20 mouse cellular contexts compared by ENCODE assay signal in genomic region chr7:92959758-92960157, GRCm38 (mm10).
DNase-seq lines count a peak whose midpoint lies in the region; ATAC-seq and TF ChIP-seq lines count a peak whose summit lies in the region.
"Had no signal": no experiment of that assay in that cellular context is flagged by ENCODE, and none has a peak within 500 bp of the region (broad histone marks: within the 10 kb centered on the region; RNA-seq: fewer than 3 reads in every experiment).

No protein-coding gene starts in this region.

- no peaks in the 10 kb centered on the region for H3K9me3 ChIP-seq in heart, embryonic 11.5 days (replicated peaks; ENCODE audit: control insufficient read depth, low read length)
- H3K9me3 ChIP-seq in lung, postnatal 0 days (ENCODE audit: low read length) = no peaks in the 10 kb centered on the region
- H3K9me3 ChIP-seq in forebrain, embryonic 16.5 days (ENCODE audit: control insufficient read depth, low read length) = no peaks in the 10 kb centered on the region
- H3K9me3 ChIP-seq: embryonic facial prominence, embryonic 13.5 days; forebrain, embryonic 12.5 days; heart, embryonic 13.5 days; hindbrain, embryonic 15.5 days had no signal

- H3K4me3 ChIP-seq in heart, embryonic 11.5 days (ENCODE audit: low read depth, low read length) = no peak overlapping the region
- H3K4me3 ChIP-seq in lung, postnatal 0 days (ENCODE audit: low read depth, low read length) = no peak overlapping the region
- H3K4me3 ChIP-seq in forebrain, embryonic 16.5 days (replicated peaks; ENCODE audit: low read length) = no peak overlapping the region
- H3K4me3 ChIP-seq: embryonic facial prominence, embryonic 13.5 days; forebrain, embryonic 12.5 days; heart, embryonic 13.5 days; hindbrain, embryonic 15.5 days had no signal

- H3K4me2 ChIP-seq in heart, embryonic 11.5 days = no peak overlapping the region
- no peak overlapping the region for H3K4me2 ChIP-seq in lung, postnatal 0 days (replicated peaks; ENCODE audit: low read depth, low read length)
- no peak overlapping the region for H3K4me2 ChIP-seq in forebrain, embryonic 16.5 days (ENCODE audit: low read length)
- H3K4me2 ChIP-seq: embryonic facial prominence, embryonic 13.5 days; forebrain, embryonic 12.5 days; heart, embryonic 13.5 days; hindbrain, embryonic 15.5 days had no signal

- 50% methylated on average over 3 of the region's 3 CpGs for WGBS in heart, embryonic 11.5 days (ENCODE audit: insufficient replicate concordance)
- 42% methylated on average over 3 of the region's 3 CpGs for WGBS in lung, postnatal 0 days
- WGBS in forebrain, embryonic 16.5 days = 72% methylated on average over 3 of the region's 3 CpGs

- H3K9ac ChIP-seq in heart, embryonic 11.5 days (ENCODE audit: low read depth, low read length) = no peak overlapping the region
- H3K9ac ChIP-seq in lung, postnatal 0 days (replicated peaks; ENCODE audit: low read depth) = no peak overlapping the region
- no peak overlapping the region for H3K9ac ChIP-seq in forebrain, embryonic 16.5 days (replicated peaks; ENCODE audit: low read depth, low read length)
- H3K9ac ChIP-seq: embryonic facial prominence, embryonic 13.5 days; forebrain, embryonic 12.5 days; forebrain, postnatal 0 days; heart, embryonic 13.5 days; hindbrain, embryonic 15.5 days had no signal

- no peak for ATAC-seq in heart, embryonic 11.5 days (replicated peaks; ENCODE audit: insufficient number of reproducible peaks, low FRiP score, low TSS enrichment)
- peak; percentile 44 for ATAC-seq in lung, postnatal 0 days
- no peak for ATAC-seq in forebrain, embryonic 16.5 days
- ATAC-seq: forebrain, postnatal 0 days had no signal

- no peaks in the 10 kb centered on the region for H3K27me3 ChIP-seq in heart, embryonic 11.5 days (ENCODE audit: control insufficient read depth, insufficient read depth, low read length)
- no peaks in the 10 kb centered on the region for H3K27me3 ChIP-seq in lung, postnatal 0 days (replicated peaks; ENCODE audit: insufficient read depth, low read length)
- H3K27me3 ChIP-seq in forebrain, embryonic 16.5 days (replicated peaks; ENCODE audit: control insufficient read depth, insufficient read depth, low read length) = no peaks in the 10 kb centered on the region
- H3K27me3 ChIP-seq: CH12.LX; embryonic facial prominence, embryonic 13.5 days; forebrain, embryonic 12.5 days; heart, embryonic 13.5 days; hindbrain, embryonic 15.5 days had no signal

- no peak for TF ChIP-seq EP300 in lung, postnatal 0 days (IDR thresholded peaks at IDR 0.05)

- no peaks in the 10 kb centered on the region for H3K36me3 ChIP-seq in heart, embryonic 11.5 days (ENCODE audit: control insufficient read depth, insufficient read depth, low read length)
- H3K36me3 ChIP-seq in lung, postnatal 0 days (ENCODE audit: insufficient read depth, low read length) = no peaks in the 10 kb centered on the region
- H3K36me3 ChIP-seq in forebrain, embryonic 16.5 days (ENCODE audit: control insufficient read depth, insufficient read depth) = no peaks in the 10 kb centered on the region
- H3K36me3 ChIP-seq: embryonic facial prominence, embryonic 13.5 days; forebrain, embryonic 12.5 days; heart, embryonic 13.5 days; hindbrain, embryonic 15.5 days had no signal

- no peaks in the 10 kb centered on the region for H3K4me1 ChIP-seq in heart, embryonic 11.5 days (ENCODE audit: control insufficient read depth, insufficient read depth, low read length)
- H3K4me1 ChIP-seq in lung, postnatal 0 days (ENCODE audit: insufficient read depth, low read depth, low read length) = no peaks in the 10 kb centered on the region
- H3K4me1 ChIP-seq in forebrain, embryonic 16.5 days (replicated peaks; ENCODE audit: control insufficient read depth, insufficient read depth, low read length) = no peaks in the 10 kb centered on the region
- H3K4me1 ChIP-seq: embryonic facial prominence, embryonic 13.5 days; forebrain, embryonic 12.5 days; heart, embryonic 13.5 days; hindbrain, embryonic 15.5 days had no signal

- H3K27ac ChIP-seq in heart, embryonic 11.5 days (ENCODE audit: low read depth, low read length) = no peak overlapping the region
- no peak overlapping the region for H3K27ac ChIP-seq in lung, postnatal 0 days (ENCODE audit: low read length)
- no peak overlapping the region for H3K27ac ChIP-seq in forebrain, embryonic 16.5 days (ENCODE audit: low read length)
- H3K27ac ChIP-seq: embryonic facial prominence, embryonic 13.5 days; forebrain, embryonic 12.5 days; hindbrain, embryonic 15.5 days had no signal

- DNase-seq in heart, adult 9 months (ENCODE audit: low spot score in 2 of 2) = peak; percentile 37 to 64
- DNase-seq in kidney, postnatal 14 days = peak; percentile 14
- no peak for DNase-seq in kidney, adult 11 months
- DNase-seq in lung, postnatal 0 days (ENCODE audit: low spot score) = peak; percentile 46
- DNase-seq in lung, adult 18-20 months = no peak
- peak; percentile 16 for DNase-seq in NIH3T3 (ENCODE audit: low read depth)
- DNase-seq: adrenal gland, adult 2 months; adrenal gland, postnatal 25 days; cerebellum, adult 18-20 months; cerebellum, adult 9-11 months; cerebellum, postnatal 36 days; forebrain, postnatal 0 days; gastrocnemius, postnatal 14 days had no signal

- TF ChIP-seq CTCF in lung, postnatal 0 days (IDR thresholded peaks at IDR 0.05) = no peak

Comparison
In these comparisons a context has a peak if more than half of its experiments do, and no peak if none do; other contexts are left out.
1. DNase-seq: peak in heart, adult 9 months (2 of 2), kidney, postnatal 14 days (single experiment), lung, postnatal 0 days (single experiment) and NIH3T3 (single experiment); none in kidney, adult 11 months (single experiment) and lung, adult 18-20 months (0 of 2).